Mouse (Mus musculus) intestine, postnatal 0 days (tissue): Measurements from ENCODE around the gene Abcc12. TPM values are rescaled to one million over a fixed set of nuclear protein-coding genes. Genes with fewer than 3 reads are reported as not detected.
A peak's percentile ranks its signal among the peaks of the same experiment; 100 is the strongest.

Experiments
- ATAC-seq: fragments of 200-750 bp; cut with Nextera tagmentation; 2 replicates; pipeline ENCODE4 v1.8.0; 2017; ENCODE audit warnings: mild to moderate bottlenecking, moderate TSS enrichment, moderate library complexity
- H3K27ac ChIP-seq: fragments of 300-500 bp; sonication (generic); 2 replicates; pipeline ENCODE4 v1.5.1; 2014; ENCODE audit warnings: mild to moderate bottlenecking, low read depth, low read length, moderate library complexity
- H3K27me3 ChIP-seq: fragments of 300-500 bp; sonication (generic); replicated peaks from 2 replicates; pipeline ENCODE4 v1.6.1; 2014; ENCODE audit warnings: low read length, mixed read lengths; ENCODE audit not compliant: control insufficient read depth, insufficient read depth
- H3K36me3 ChIP-seq: fragments of 300-500 bp; sonication (generic); 2 replicates; pipeline ENCODE4 v1.6.1; 2014; ENCODE audit warnings: mild to moderate bottlenecking, moderate library complexity; ENCODE audit not compliant: control insufficient read depth, insufficient read depth
- H3K4me1 ChIP-seq: fragments of 300-500 bp; sonication (generic); replicated peaks from 2 replicates; pipeline ENCODE4 v1.6.1; 2014; ENCODE audit warnings: antibody characterized with exemption, low read length, mixed read lengths; ENCODE audit not compliant: control insufficient read depth, insufficient read depth
- H3K4me2 ChIP-seq: fragments of 300-500 bp; sonication (generic); replicated peaks from 2 replicates; pipeline ENCODE4 v1.6.1; 2014; ENCODE audit warnings: low read depth, mild to moderate bottlenecking, moderate library complexity
- H3K4me3 ChIP-seq: fragments of 300-500 bp; sonication (generic); 2 replicates; pipeline ENCODE4 v1.5.1; 2014; ENCODE audit warnings: low read depth, low read length
- H3K9ac ChIP-seq: fragments of 300-500 bp; sonication (generic); 2 replicates; pipeline ENCODE4 v1.6.1; 2014; ENCODE audit warnings: mild to moderate bottlenecking, low read depth, low read length
- H3K9me3 ChIP-seq: fragments of 300-500 bp; sonication (generic); 2 replicates; pipeline ENCODE4 v1.6.1; 2016; ENCODE audit warnings: mixed run types; ENCODE audit not compliant: control insufficient read depth
- CTCF ChIP-seq: sonication (generic); IDR thresholded peaks from 2 replicates; pipeline ENCODE4 v1.5.1; 2016; ENCODE audit warnings: low read depth, mild to moderate bottlenecking, control low read depth, antibody characterized with exemption, moderate library complexity
- WGBS: fragments of 180-500 bp; shearing (Covaris S2); extraction: QIAGEN DNeasy Blood & Tissue Kit; methylation state at CpG from one replicate; pipeline ENCODE4 v1.1.7; 2014; 5-methylcytosine and 5-hydroxymethylcytosine counted together
- polyA plus RNA-seq: library from polyadenylated mRNA; unstranded; fragments of >200 nt; fragmentation: Nextera tagmentation; extraction: Ambion mirVana; gene quantifications from 2 replicates; pipeline ENCODE4 v1.2.1, GENCODE M21; 2015

The Abcc12 gene
- polyA plus RNA-seq, 1 experiment from 2014 or later: not detected

- H3K4me3 ChIP-seq: peak overlapping the region; percentile 42
- peak overlapping the region; percentile 82 for H3K4me2 ChIP-seq
- TF ChIP-seq CTCF: peak; percentile 95
- no peak overlapping the region; the same call in 1 of the 2 replicates for H3K9ac ChIP-seq
- H3K27me3 ChIP-seq: no peaks in the 10 kb centered on the region
- no peaks in the 10 kb centered on the region for H3K36me3 ChIP-seq
- H3K4me1 ChIP-seq: no peaks in the 10 kb centered on the region
- no peaks in the 10 kb centered on the region for H3K9me3 ChIP-seq
- WGBS: under 1% methylated on average over 16 of the region's 16 CpGs
- ATAC-seq: no peak
- no peak overlapping the region for H3K27ac ChIP-seq
Measured at GRCm38 (mm10) chr8:86585532-86585931, 5.0 kb upstream of the Abcc12 start.

DNA sequence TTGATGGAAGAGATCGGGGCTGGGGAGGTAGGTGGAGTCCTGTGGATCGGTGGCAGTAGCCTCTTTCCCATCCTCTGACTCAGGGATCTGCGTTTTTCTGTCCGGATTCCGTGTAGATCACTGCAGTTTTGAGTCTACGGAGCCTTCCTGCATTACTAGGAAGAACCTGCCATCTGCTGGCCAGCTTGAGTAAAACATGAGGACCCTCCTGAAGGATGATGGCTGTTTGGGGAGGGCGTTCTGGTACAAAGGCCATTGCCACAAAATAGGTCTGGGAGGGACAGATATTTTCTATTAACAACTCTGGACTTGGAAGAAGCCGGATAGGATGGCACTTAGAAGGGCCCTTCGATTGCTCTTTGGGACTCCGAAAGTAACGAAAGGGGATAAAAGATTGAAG, 4.6 kb upstream of the Abcc12 start:
- Histone ChIP-seq H3K4me3 (peak overlapping the region; percentile 42), H3K9ac (no peak overlapping the region; the same call in 1 of the 2 replicates), H3K4me2 (peak overlapping the region; percentile 82), H3K27me3 (no peaks in the 10 kb centered on the region), H3K36me3 (no peaks in the 10 kb centered on the region), H3K9me3 (no peaks in the 10 kb centered on the region), H3K4me1 (no peaks in the 10 kb centered on the region), H3K27ac (no peak overlapping the region)
- 5% methylated on average over 11 of the region's 11 CpGs for WGBS
- peak; percentile 87 for TF ChIP-seq CTCF
- no peak for ATAC-seq

GRCm38 (mm10) chr8:86581921-86582331, 1.4 kb upstream of the Abcc12 start:
- WGBS: 76% methylated on average over 4 of the region's 4 CpGs
- H3K9me3 ChIP-seq: no peaks in the 10 kb centered on the region
- H3K27ac ChIP-seq: no peak overlapping the region
- no peaks in the 10 kb centered on the region for H3K4me1 ChIP-seq
- no peaks in the 10 kb centered on the region for H3K27me3 ChIP-seq
- H3K4me3 ChIP-seq: no peak overlapping the region
- TF ChIP-seq CTCF: peak; percentile 47
- H3K36me3 ChIP-seq: no peaks in the 10 kb centered on the region
- no peak for ATAC-seq
- H3K4me2 ChIP-seq: no peak overlapping the region
- no peak overlapping the region for H3K9ac ChIP-seq

GRCm38 (mm10) chr8:86578693-86579092, 1.8 kb downstream of the Abcc12 start:
- Histone ChIP-seq H3K27me3 (no peaks in the 10 kb centered on the region), H3K36me3 (no peaks in the 10 kb centered on the region), H3K27ac (no peak overlapping the region), H3K9ac (no peak overlapping the region), H3K4me3 (no peak overlapping the region), H3K4me1 (no peaks in the 10 kb centered on the region), H3K9me3 (no peaks in the 10 kb centered on the region), H3K4me2 (no peak overlapping the region)
- 77% methylated on average over 8 of the region's 8 CpGs for WGBS
- no peak for ATAC-seq
- no peak for TF ChIP-seq CTCF

DNA sequence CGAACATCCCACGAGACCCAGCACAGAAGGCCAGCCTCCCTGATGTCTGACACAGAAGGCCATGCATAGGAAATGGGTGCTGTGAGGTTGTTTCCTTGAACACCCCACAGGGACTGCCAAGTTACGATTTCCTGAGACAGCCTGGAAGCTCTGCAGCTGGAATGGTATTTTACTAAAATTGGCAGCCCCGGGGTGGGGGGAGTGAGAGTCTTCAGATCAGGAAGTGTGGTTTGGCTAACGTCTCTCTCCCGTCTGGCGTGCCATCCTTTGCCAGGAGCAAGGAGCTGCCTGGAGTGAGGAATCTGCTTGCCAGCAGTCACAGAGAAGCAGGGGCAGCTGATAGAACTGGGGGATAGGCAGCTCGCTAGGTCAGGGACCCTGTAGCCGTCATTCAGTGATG, 2.4 kb downstream of the Abcc12 start:
- Histone ChIP-seq H3K9me3 (no peaks in the 10 kb centered on the region), H3K9ac (no peak overlapping the region), H3K27ac (no peak overlapping the region), H3K27me3 (no peaks in the 10 kb centered on the region), H3K4me3 (no peak overlapping the region), H3K36me3 (no peaks in the 10 kb centered on the region), H3K4me1 (no peaks in the 10 kb centered on the region), H3K4me2 (no peak overlapping the region)
- no peak for TF ChIP-seq CTCF
- no peak for ATAC-seq
- WGBS: 48% methylated on average over 9 of the region's 9 CpGs

DNA sequence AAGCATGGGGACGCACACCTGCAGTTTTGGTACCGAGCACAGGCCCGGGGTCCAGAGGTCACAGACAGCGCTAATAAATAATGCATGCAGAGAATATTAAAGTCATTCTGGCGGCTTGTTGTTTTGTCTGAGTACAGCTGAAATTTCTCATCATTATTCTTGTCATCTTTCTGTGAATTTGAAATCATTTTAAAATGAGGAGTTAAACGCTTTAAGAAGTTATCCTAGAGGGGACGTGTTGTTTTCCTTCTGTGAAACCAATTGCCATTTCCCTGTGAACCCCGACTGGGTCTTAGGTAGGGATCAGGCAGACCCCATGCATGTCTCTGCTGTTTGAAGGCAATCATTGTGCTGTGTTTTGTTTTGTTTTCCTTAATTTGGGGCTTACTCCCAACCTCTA, 2.9 kb downstream of the Abcc12 start:
- no peaks in the 10 kb centered on the region for H3K36me3 ChIP-seq
- 84% methylated on average over 8 of the region's 8 CpGs for WGBS
- H3K9ac ChIP-seq: no peak overlapping the region
- ATAC-seq: no peak
- no peak overlapping the region for H3K4me3 ChIP-seq
- H3K4me2 ChIP-seq: no peak overlapping the region
- no peaks in the 10 kb centered on the region for H3K4me1 ChIP-seq
- H3K9me3 ChIP-seq: no peaks in the 10 kb centered on the region
- no peak for TF ChIP-seq CTCF
- H3K27me3 ChIP-seq: no peaks in the 10 kb centered on the region
- H3K27ac ChIP-seq: no peak overlapping the region

DNA sequence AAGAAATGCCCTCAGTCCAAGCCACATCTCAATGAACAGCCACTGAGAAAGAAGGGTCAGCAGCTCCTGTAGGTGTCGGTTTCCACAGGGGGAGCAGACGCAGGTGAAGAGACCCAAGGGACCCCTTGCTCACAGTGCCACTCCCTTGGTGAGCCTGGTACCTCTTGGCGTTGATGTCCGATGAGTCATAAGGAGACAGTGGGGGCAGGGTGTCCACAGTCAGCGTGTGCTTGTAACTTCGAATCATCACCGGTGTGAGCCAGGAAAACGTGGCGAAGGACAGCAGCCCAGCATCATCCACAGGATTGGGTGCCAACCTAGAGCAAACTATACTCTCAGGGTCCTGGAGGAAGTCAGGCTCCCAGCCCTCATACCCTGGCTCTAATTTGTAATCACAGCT, 16.8 kb downstream of the Abcc12 start:
- Histone ChIP-seq H3K9me3 (no peaks in the 10 kb centered on the region), H3K4me1 (no peaks in the 10 kb centered on the region), H3K9ac (no peak overlapping the region), H3K27me3 (no peaks in the 10 kb centered on the region), H3K4me2 (no peak overlapping the region), H3K27ac (no peak overlapping the region), H3K4me3 (no peak overlapping the region), H3K36me3 (no peaks in the 10 kb centered on the region)
- 81% methylated on average over 9 of the region's 9 CpGs for WGBS
- no peak for TF ChIP-seq CTCF
- ATAC-seq: no peak
